Mouse (Mus musculus): Measurements from ENCODE around the gene Trim69. TPM values are rescaled to one million over a fixed set of nuclear protein-coding genes. Genes with fewer than 3 reads are reported as not detected.

The Trim69 gene
- not detected for polyA plus RNA-seq (2014; fragmentation: Illumina TruSeq; extraction: RNeasy Lipid Tissue Mini Kit (QIAGEN cat#74804); ENCODE audit: low read depth, low replicate concordance)

GRCm38 (mm10) chr2:122160680-122161079, at the start of gene Trim69:
Gene Trim69 (plus strand): TSS chr2:122160700.

GRCm38 (mm10) chr2:122117961-122118958, 42.2 kb upstream of the Trim69 start, which contains the start of gene Spg11:
Gene Spg11 (minus strand): TSS chr2:122118386.

GRCm38 (mm10) chr2:122147508-122148241, 12.8 kb upstream of the Trim69 start, which contains the start of gene B2m:
Gene B2m (plus strand): TSS chr2:122147686.

GRCm38 (mm10) chr2:122186106-122186505, 25.6 kb downstream of the Trim69 start, which contains the start of the genes Patl2 and Terb2:
Gene Patl2 (minus strand): TSS chr2:122186189.
Gene Terb2 (plus strand): TSS chr2:122186272.

Other genes starting within 250 kb of the Trim69 start
- 68.0 TPM for gene Ctdspl2, start 204.7 kb upstream of the Trim69 start, polyA plus RNA-seq (2014; fragmentation: Illumina TruSeq; extraction: RNeasy Lipid Tissue Mini Kit (QIAGEN cat#74804); ENCODE audit: low read depth, low replicate concordance)
- gene Mageb3, start 204.6 kb upstream of the Trim69 start, polyA plus RNA-seq (2014; fragmentation: Illumina TruSeq; extraction: RNeasy Lipid Tissue Mini Kit (QIAGEN cat#74804); ENCODE audit: low read depth, low replicate concordance), result not detected
- 130 TPM for gene Eif3j1, start 132.2 kb upstream of the Trim69 start, polyA plus RNA-seq (2014; fragmentation: Illumina TruSeq; extraction: RNeasy Lipid Tissue Mini Kit (QIAGEN cat#74804); ENCODE audit: low read depth, low replicate concordance)
- 11.1 TPM for gene Spg11, start 42.3 kb upstream of the Trim69 start, polyA plus RNA-seq (2014; fragmentation: Illumina TruSeq; extraction: RNeasy Lipid Tissue Mini Kit (QIAGEN cat#74804); ENCODE audit: low read depth, low replicate concordance)
- 6,416 TPM for gene B2m, start 13.0 kb upstream of the Trim69 start, polyA plus RNA-seq (2014; fragmentation: Illumina TruSeq; extraction: RNeasy Lipid Tissue Mini Kit (QIAGEN cat#74804); ENCODE audit: low read depth, low replicate concordance)
- not detected for gene Patl2, start 25.5 kb downstream of the Trim69 start, polyA plus RNA-seq (2014; fragmentation: Illumina TruSeq; extraction: RNeasy Lipid Tissue Mini Kit (QIAGEN cat#74804); ENCODE audit: low read depth, low replicate concordance)
- not detected for gene Terb2, start 25.6 kb downstream of the Trim69 start, polyA plus RNA-seq (2014; fragmentation: Illumina TruSeq; extraction: RNeasy Lipid Tissue Mini Kit (QIAGEN cat#74804); ENCODE audit: low read depth, low replicate concordance)
- gene Sord, start 74.0 kb downstream of the Trim69 start, polyA plus RNA-seq (2014; fragmentation: Illumina TruSeq; extraction: RNeasy Lipid Tissue Mini Kit (QIAGEN cat#74804); ENCODE audit: low read depth, low replicate concordance), result 52.1 TPM
- not detected for gene Duox2, start 137.7 kb downstream of the Trim69 start, polyA plus RNA-seq (2014; fragmentation: Illumina TruSeq; extraction: RNeasy Lipid Tissue Mini Kit (QIAGEN cat#74804); ENCODE audit: low read depth, low replicate concordance)
- gene Duoxa2, start 138.2 kb downstream of the Trim69 start, polyA plus RNA-seq (2014; fragmentation: Illumina TruSeq; extraction: RNeasy Lipid Tissue Mini Kit (QIAGEN cat#74804); ENCODE audit: low read depth, low replicate concordance), result not detected
- not detected for gene Duoxa1, start 153.0 kb downstream of the Trim69 start, polyA plus RNA-seq (2014; fragmentation: Illumina TruSeq; extraction: RNeasy Lipid Tissue Mini Kit (QIAGEN cat#74804); ENCODE audit: low read depth, low replicate concordance)
- gene Duox1, start 155.0 kb downstream of the Trim69 start, polyA plus RNA-seq (2014; fragmentation: Illumina TruSeq; extraction: RNeasy Lipid Tissue Mini Kit (QIAGEN cat#74804); ENCODE audit: low read depth, low replicate concordance), result not detected
- gene Shf, start 208.5 kb downstream of the Trim69 start, polyA plus RNA-seq (2014; fragmentation: Illumina TruSeq; extraction: RNeasy Lipid Tissue Mini Kit (QIAGEN cat#74804); ENCODE audit: low read depth, low replicate concordance), result not detected

Measured in adrenal gland, adult 10 weeks (tissue).